Mouse (Mus musculus) right cerebral cortex, postnatal 10 days (tissue): ENCODE measurements around the gene Ptprm.

Experiments
- DNase-seq, 2 experiments: peaks; one replicate each; pipeline ENCODE4 v3.0.0; 2021; ENCODE audit warnings: low spot score in 2 of 2

Ptprm gene

GRCm38 (mm10) chr17:67287501-67287900 lies 66.8 kb downstream of the Ptprm start:
- DNase-seq = no peak

- no peak for DNase-seq
These were observed 72.6 kb downstream of the Ptprm start for GRCm38 (mm10) chr17:67281640-67282170.

GRCm38 (mm10) chr17:67277124-67277910 lies 76.9 kb downstream of the Ptprm start:
- DNase-seq = no peak

- DNase-seq = peak; percentile 75 to 80
These were observed 79.6 kb downstream of the Ptprm start for GRCm38 (mm10) chr17:67274531-67275094.

GRCm38 (mm10) chr17:67272928-67273327 lies 81.3 kb downstream of the Ptprm start:
- DNase-seq = no peak

- no peak for DNase-seq
These were observed 85.7 kb downstream of the Ptprm start for GRCm38 (mm10) chr17:67268475-67269080.

GRCm38 (mm10) chr17:67266270-67266669 lies 88.0 kb downstream of the Ptprm start:
- no peak for DNase-seq

GRCm38 (mm10) chr17:67265520-67265919 lies 88.7 kb downstream of the Ptprm start:
- DNase-seq = no peak

GRCm38 (mm10) chr17:67264716-67265115 lies 89.5 kb downstream of the Ptprm start:
- DNase-seq = no peak

GRCm38 (mm10) chr17:67263024-67263423 lies 91.2 kb downstream of the Ptprm start:
- DNase-seq = no peak

GRCm38 (mm10) chr17:67260016-67260415 lies 94.2 kb downstream of the Ptprm start:
- no peak for DNase-seq

- DNase-seq = no peak
These were observed 96.5 kb downstream of the Ptprm start for GRCm38 (mm10) chr17:67257780-67258179.

GRCm38 (mm10) chr17:67256171-67256570 lies 98.1 kb downstream of the Ptprm start:
- no peak for DNase-seq

- no peak for DNase-seq
These were observed 100.8 kb downstream of the Ptprm start for GRCm38 (mm10) chr17:67253445-67253844.

- no peak for DNase-seq
These were observed 101.3 kb downstream of the Ptprm start for GRCm38 (mm10) chr17:67252992-67253391.

- no peak for DNase-seq
These were observed 108.9 kb downstream of the Ptprm start for GRCm38 (mm10) chr17:67245273-67245875.

- no peak for DNase-seq
These were observed 111.3 kb downstream of the Ptprm start for GRCm38 (mm10) chr17:67242774-67243495.

- DNase-seq = no peak
These were observed 112.1 kb downstream of the Ptprm start for GRCm38 (mm10) chr17:67241951-67242773.

- no peak for DNase-seq
These were observed 115.4 kb downstream of the Ptprm start for GRCm38 (mm10) chr17:67238866-67239265.

GRCm38 (mm10) chr17:67237407-67237806 lies 116.8 kb downstream of the Ptprm start:
- DNase-seq = no peak

- DNase-seq = no peak
These were observed 121.2 kb downstream of the Ptprm start for GRCm38 (mm10) chr17:67233063-67233462.
